Mouse (Mus musculus) forebrain, postnatal 0 days (tissue): ENCODE measurements around the gene Fbf1. TPM values are rescaled to one million over a fixed set of nuclear protein-coding genes. Genes with fewer than 3 reads are reported as not detected.

Experiments used
- ATAC-seq: fragments of 200-750 bp; cut with Nextera tagmentation; 2 replicates; pipeline ENCODE4 v1.8.0; 2017; ENCODE audit warnings: mild to moderate bottlenecking, moderate library complexity
- DNase-seq: peaks from one replicate; pipeline ENCODE4 v3.0.0-alpha.2; 2015
- H3K27ac ChIP-seq: fragments of 300-500 bp; sonication (generic); 2 replicates; pipeline ENCODE4 v1.5.1; 2014; ENCODE audit warnings: low read depth, mild to moderate bottlenecking, antibody characterized with exemption, low read length, moderate library complexity, mixed read lengths
- H3K27me3 ChIP-seq: fragments of 300-500 bp; sonication (generic); 2 replicates; pipeline ENCODE4 v1.6.1; 2014; ENCODE audit warnings: mild to moderate bottlenecking, low read length, mixed read lengths; ENCODE audit not compliant: insufficient read depth
- H3K36me3 ChIP-seq: fragments of 300-500 bp; sonication (generic); 2 replicates; pipeline ENCODE4 v1.6.1; 2014; ENCODE audit warnings: mild to moderate bottlenecking, moderate library complexity; ENCODE audit not compliant: insufficient read depth
- H3K4me1 ChIP-seq: fragments of 300-500 bp; sonication (generic); 2 replicates; pipeline ENCODE4 v1.6.1; 2014; ENCODE audit warnings: antibody characterized with exemption; ENCODE audit not compliant: insufficient read depth
- H3K4me2 ChIP-seq: fragments of 300-500 bp; sonication (generic); 2 replicates; pipeline ENCODE4 v1.6.1; 2014; ENCODE audit warnings: low read depth, mild to moderate bottlenecking, moderate library complexity
- H3K4me3 ChIP-seq: fragments of 300-500 bp; sonication (generic); 2 replicates; pipeline ENCODE4 v1.5.1; 2014; ENCODE audit warnings: low read depth, low read length, mixed read lengths
- H3K9ac ChIP-seq: fragments of 300-500 bp; sonication (generic); 2 replicates; pipeline ENCODE4 v1.6.1; 2014; ENCODE audit warnings: mild to moderate bottlenecking
- H3K9me3 ChIP-seq: fragments of 300-500 bp; sonication (generic); 2 replicates; pipeline ENCODE4 v1.6.1; 2016; ENCODE audit warnings: low read length
- CTCF ChIP-seq: sonication (generic); IDR thresholded peaks from 2 replicates; pipeline ENCODE4 v1.5.1; 2016; ENCODE audit warnings: antibody characterized with exemption, control low read depth, low read depth
- WGBS: fragments of 180-500 bp; shearing (Covaris S2); extraction: QIAGEN DNeasy Blood & Tissue Kit; methylation state at CpG from one replicate; pipeline ENCODE4 v1.1.7; 2014; 5-methylcytosine and 5-hydroxymethylcytosine counted together
- polyA plus RNA-seq: library from polyadenylated mRNA; unstranded; fragments of >200 nt; fragmentation: Nextera tagmentation; extraction: Ambion mirVana; gene quantifications from 2 replicates; pipeline ENCODE4 v1.2.1, GENCODE M21; 2015
- total RNA-seq: library from RNA; depleted of rRNA; stranded (reverse); fragments of >200 nt; gene quantifications from 2 replicates; pipeline ENCODE4 v1.2.3, GENCODE M21; 2014

Fbf1 gene
- total and polyA plus RNA-seq, 2 experiments from 2014 or later: 38.2 to 108 TPM

DNA sequence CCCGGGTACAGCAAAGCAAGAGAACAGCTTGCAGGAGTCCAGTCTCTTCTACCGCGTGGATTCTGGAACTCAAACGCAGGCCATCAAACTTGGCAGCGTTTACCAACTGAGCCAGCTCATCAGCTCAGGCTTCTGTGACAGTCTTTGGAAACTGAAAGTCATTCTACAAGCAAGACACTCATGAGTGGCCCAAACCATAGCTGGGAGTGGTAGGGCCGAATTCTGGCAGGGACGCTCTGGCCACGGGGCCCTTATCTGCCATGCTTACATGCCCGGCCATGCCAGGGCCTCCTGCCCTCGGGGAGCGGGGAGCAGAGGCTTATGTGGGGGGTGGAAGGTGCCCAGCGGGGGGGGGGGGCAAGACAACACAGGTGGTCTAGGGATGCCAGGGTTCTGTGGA lies 64.4 kb downstream of the Fbf1 start:
- Histone ChIP-seq H3K4me3 (no peak overlapping the region), H3K4me1 (no peaks in the 10 kb centered on the region), H3K27ac (no peak overlapping the region; the same call in 1 of the 2 replicates), H3K9ac (no peak overlapping the region), H3K27me3 (peaks cover 23% of the 10 kb centered on the region; the same call in 1 of the 2 replicates), H3K36me3 (no peaks in the 10 kb centered on the region), H3K9me3 (no peaks in the 10 kb centered on the region), H3K4me2 (no peak overlapping the region)
- no peak for TF ChIP-seq CTCF
- 71% methylated on average over 12 of the region's 12 CpGs for WGBS
- ATAC-seq: no peak
- DNase-seq: no peak

DNA sequence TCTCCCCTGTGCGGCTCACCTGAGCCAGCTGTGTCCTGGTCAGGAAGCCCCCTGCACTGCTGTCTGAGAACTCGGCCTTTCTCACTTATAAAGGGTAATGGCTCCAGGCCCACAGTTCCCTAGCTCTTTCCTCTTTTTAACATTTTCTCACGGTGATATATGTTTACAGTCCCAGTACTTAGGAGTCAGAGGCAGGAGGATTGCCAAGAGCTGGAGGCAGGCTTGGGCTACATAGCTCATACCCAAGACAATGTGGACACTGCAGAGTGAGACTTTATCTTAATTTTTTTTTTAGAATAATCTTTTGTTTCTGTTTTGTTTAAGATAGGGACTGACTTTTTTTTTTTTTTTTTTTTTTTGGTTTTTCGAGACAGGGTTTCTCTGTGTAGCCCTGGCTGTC lies 65.5 kb downstream of the Fbf1 start:
- H3K4me1 ChIP-seq: no peaks in the 10 kb centered on the region
- no peak for TF ChIP-seq CTCF
- H3K27ac ChIP-seq: peak overlapping the region; percentile 69
- no peak overlapping the region for H3K4me2 ChIP-seq
- no peaks in the 10 kb centered on the region for H3K9me3 ChIP-seq
- H3K27me3 ChIP-seq: peaks cover 17% of the 10 kb centered on the region; the same call in 1 of the 2 replicates
- no peak for ATAC-seq
- WGBS: 31% methylated on average over 3 of the region's 4 CpGs
- H3K9ac ChIP-seq: no peak overlapping the region
- DNase-seq: no peak
- H3K36me3 ChIP-seq: no peaks in the 10 kb centered on the region
- H3K4me3 ChIP-seq: no peak overlapping the region

DNA sequence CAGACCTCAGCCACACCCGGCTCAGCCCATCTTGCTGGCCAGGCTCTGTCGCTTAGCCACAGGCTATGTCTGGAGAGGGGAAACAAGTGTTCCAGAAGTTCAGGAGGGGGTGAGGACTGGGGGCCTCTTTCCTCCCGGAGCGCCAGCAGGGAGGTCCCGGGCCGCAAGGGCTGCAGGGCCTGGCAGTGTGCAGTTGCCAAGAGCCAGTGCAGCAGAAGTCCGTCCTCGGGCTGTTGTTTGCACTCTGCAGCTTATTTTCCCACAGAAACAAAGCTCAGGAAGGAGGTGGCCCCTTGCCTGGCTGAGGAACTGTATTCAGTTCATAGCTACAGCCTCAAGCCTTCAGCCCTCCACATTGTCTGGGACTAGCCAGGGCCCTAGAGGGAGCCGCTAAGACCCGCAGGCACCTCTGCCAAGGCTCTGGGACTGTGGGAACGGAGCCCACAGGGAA lies 66.0 kb downstream of the Fbf1 start:
- no peak for TF ChIP-seq CTCF
- Histone ChIP-seq H3K27me3 (peaks cover 12% of the 10 kb centered on the region; the same call in 1 of the 2 replicates), H3K27ac (peak overlapping the region; percentile 69), H3K4me3 (no peak overlapping the region), H3K4me1 (no peaks in the 10 kb centered on the region), H3K9ac (no peak overlapping the region), H3K36me3 (no peaks in the 10 kb centered on the region), H3K4me2 (no peak overlapping the region), H3K9me3 (no peaks in the 10 kb centered on the region)
- ATAC-seq: peak; percentile 91
- WGBS: 8% methylated on average over 11 of the region's 11 CpGs
- DNase-seq: peak; percentile 46

DNA sequence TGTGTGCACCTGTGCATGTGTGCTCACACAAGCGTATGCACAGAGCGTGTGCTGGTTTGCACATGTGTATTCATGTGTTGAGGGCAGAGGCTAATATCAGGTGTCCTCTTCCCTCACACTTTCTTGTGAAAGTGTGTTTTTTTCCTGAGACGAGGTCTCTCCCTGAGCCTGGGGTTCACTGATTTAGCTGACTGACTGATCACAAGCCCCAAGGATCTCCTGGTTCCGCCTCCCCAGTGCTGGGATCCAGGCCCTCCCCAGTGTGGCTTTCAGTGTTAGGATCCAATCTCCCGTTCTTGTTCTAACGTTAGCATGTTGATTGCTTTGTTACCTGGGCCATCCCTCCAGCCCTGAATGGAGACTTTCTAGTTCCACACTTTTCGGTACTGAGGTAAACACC lies 67.1 kb downstream of the Fbf1 start:
- Histone ChIP-seq H3K36me3 (no peaks in the 10 kb centered on the region), H3K27me3 (0 out of 2 replicates have a peak, but pooled peaks cover 3% of the 10 kb centered on the region), H3K27ac (no peak overlapping the region), H3K9ac (no peak overlapping the region), H3K9me3 (no peaks in the 10 kb centered on the region), H3K4me2 (no peak overlapping the region), H3K4me3 (no peak overlapping the region), H3K4me1 (no peaks in the 10 kb centered on the region)
- DNase-seq (no peak), ATAC-seq (no peak)
- no peak for TF ChIP-seq CTCF
- WGBS: 85% methylated on average over 7 of the region's 7 CpGs

DNA sequence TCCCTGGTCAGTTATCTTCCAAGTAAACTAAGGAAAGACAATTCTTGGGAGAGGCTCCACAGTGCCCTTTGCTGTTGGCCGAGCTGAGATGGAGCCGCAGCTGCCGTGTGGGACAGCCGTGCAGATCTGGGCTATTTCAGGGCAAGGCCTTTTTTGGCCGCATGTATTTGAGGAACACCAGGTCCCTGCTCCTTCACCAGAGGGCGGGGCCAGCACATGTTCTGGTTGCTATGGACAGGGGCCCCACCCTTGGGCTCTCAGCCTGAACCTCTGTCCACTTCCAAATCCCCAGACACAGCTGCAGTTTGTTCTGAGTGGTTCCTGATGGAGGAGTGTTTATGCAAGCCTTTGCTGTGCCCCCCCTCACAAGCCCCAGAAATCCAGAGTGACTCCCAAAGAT lies 67.6 kb downstream of the Fbf1 start:
- no peak for TF ChIP-seq CTCF
- H3K4me3 ChIP-seq: no peak overlapping the region
- H3K9ac ChIP-seq: no peak overlapping the region
- H3K36me3 ChIP-seq: no peaks in the 10 kb centered on the region
- H3K4me2 ChIP-seq: no peak overlapping the region
- no peak for DNase-seq
- no peak for ATAC-seq
- no peaks in the 10 kb centered on the region for H3K9me3 ChIP-seq
- 83% methylated on average over 6 of the region's 6 CpGs for WGBS
- no peak overlapping the region for H3K27ac ChIP-seq
- H3K27me3 ChIP-seq: 0 out of 2 replicates have a peak, but pooled peaks cover under 1% of the 10 kb centered on the region
- no peaks in the 10 kb centered on the region for H3K4me1 ChIP-seq

DNA sequence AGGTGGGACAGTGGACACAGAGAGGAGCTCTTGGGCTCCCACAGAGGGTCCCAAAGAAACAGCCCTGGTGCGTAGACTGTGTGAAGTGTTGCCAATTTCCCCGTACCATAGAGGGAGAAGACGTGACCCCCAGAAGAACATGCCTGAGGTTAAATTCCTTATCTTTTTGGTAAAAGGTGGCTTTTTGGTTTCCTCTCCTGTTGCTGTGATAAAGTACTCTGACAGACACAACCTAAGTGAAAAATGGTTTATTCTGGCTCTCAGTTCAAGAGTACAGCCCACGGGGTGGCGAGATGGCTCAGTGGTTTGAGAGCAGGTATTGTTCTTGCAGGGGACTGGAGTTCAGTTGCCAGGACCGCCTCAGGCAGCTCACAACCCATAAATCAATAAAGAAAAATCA lies 68.5 kb downstream of the Fbf1 start:
- Histone ChIP-seq H3K4me2 (no peak overlapping the region), H3K9ac (no peak overlapping the region), H3K9me3 (no peaks in the 10 kb centered on the region), H3K27ac (no peak overlapping the region), H3K4me3 (no peak overlapping the region), H3K27me3 (no peaks in the 10 kb centered on the region), H3K4me1 (no peaks in the 10 kb centered on the region), H3K36me3 (no peaks in the 10 kb centered on the region)
- no peak for ATAC-seq
- 88% methylated on average over 6 of the region's 6 CpGs for WGBS
- DNase-seq: no peak
- no peak for TF ChIP-seq CTCF

DNA sequence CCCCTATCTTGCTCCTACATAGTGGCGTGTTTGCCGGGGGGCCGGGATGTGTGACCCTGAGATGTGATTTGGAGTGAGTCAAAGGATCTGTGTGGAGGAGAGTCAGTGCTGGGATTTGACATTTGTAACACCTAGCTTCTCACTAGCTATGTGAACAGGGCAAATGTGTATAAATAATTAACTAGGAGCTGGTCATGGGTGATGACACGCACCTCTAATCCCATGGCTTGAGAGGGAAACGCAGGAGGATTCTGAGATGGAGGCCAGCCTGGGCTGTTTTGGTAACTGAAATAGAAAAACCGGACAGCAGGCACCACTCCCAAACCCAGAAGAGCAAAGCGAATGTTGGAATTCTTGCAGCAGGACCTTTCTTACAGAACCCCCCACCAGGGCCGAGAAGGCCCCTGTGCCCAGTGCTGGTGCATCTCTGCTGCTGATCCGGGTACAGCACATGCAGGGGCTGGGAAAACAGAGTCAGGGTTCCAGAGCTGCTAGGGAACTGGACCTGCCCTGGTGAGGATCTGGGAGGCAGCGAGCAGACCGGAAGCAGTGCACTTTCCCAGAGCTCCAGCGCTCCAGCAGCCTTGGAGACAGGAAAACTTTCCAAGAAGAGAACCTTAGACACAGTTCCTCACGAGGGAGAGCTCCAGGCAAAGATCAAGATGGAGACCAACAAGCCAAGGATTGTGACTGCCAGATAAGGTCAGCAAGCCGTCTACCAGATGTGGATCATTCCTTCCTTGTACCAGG lies 69.1 kb downstream of the Fbf1 start:
- no peaks in the 10 kb centered on the region for H3K27me3 ChIP-seq
- no peak for TF ChIP-seq CTCF
- no peak overlapping the region for H3K9ac ChIP-seq
- H3K36me3 ChIP-seq: no peaks in the 10 kb centered on the region
- no peak for ATAC-seq
- H3K4me1 ChIP-seq: no peaks in the 10 kb centered on the region
- no peak overlapping the region for H3K27ac ChIP-seq
- no peaks in the 10 kb centered on the region for H3K9me3 ChIP-seq
- H3K4me3 ChIP-seq: no peak overlapping the region
- no peak overlapping the region for H3K4me2 ChIP-seq
- WGBS: 80% methylated on average over 14 of the region's 14 CpGs
- DNase-seq: no peak
